Mouse (Mus musculus): ENCODE results near the gene Med24. TPM values are rescaled to one million over a fixed set of nuclear protein-coding genes. Genes with fewer than 3 reads are reported as not detected.

The Med24 gene
- polyA plus RNA-seq, 1 experiment from 2014 or later, result 96.5 TPM

DNA sequence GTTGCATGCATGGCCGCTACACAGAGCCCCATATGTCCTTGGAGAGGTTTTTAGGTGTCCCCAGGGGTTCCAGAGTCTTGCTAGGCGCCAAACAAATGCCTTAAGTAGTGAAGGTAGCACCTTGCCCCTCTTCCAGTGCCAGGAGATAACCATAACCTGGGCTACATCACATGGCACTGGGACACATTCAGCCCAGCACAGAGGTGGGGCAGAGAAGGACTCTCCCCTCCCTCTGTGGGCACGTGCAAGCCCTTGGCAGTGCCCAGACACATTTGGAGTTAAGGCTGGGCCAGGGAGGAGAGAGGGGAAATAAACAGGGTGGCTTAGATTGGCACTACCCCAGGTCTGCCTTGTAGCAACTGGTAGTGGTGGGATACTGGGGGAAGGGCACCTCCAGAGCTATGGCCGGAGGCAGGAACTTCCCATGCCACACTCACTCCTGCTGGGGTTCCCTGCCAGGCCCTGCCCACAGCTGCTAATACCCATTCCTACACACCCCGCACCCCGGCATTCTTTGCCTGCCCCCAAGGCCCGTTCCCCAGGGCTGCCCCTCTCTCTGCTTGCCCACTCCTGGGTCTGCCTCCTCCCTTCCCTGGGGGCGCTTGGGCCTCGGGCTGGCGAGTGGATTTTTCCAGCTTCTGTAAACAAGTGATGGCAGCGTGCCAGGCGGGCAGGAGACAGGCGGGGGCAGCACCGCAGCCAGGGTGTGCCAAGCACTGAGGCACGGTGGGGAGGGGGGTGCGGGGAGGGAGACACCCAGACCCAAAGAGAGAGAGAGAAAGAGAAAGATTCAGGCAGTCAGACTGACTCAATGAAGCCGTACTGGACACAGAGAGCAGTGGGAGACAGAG, 21.3 kb upstream of the Med24 start:
- peak; percentile 28; the same call in 1 of the 2 replicates for ATAC-seq (ENCODE audit: low FRiP score, low read depth)
- peak overlapping the region; percentile 43 for H3K4me2 ChIP-seq (replicated peaks)
- peak overlapping the region; percentile 94 for H3K27ac ChIP-seq (replicated peaks)
- H3K9me3 ChIP-seq, result no peaks in the 10 kb centered on the region
- H3K36me3 ChIP-seq, result peaks cover 9% of the 10 kb centered on the region; the same call in 1 of the 2 replicates
- H3K4me1 ChIP-seq, result peaks cover 88% of the 10 kb centered on the region
- 0 out of 2 replicates have a peak overlapping the region, but pooled peaks have one; percentile 3 for H3K4me3 ChIP-seq
- WGBS, result 32% methylated on average over 17 of the region's 17 CpGs
- peak overlapping the region; percentile 50 for H3K9ac ChIP-seq (replicated peaks)
- no peaks in the 10 kb centered on the region for H3K27me3 ChIP-seq

DNA sequence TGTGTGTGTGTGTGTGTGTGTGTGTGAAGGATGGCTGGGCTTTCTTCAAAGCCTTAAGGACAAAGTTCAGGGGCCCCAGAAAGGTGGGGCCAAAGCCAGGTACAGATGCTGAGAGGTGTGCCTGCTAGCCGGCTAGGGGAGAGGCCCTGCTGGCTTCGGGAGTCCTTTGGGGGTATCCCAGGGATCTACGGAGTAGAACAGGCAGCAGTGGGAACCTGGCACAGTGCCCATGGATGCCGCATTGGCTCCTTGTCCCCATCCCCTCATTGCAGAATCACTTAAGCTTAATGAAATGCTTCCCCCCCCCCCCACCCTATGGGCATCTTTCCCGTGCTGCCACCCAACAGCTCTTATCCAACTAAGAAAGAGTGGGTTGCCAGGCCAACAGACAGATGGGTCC, 20.5 kb upstream of the Med24 start:
- Histone ChIP-seq H3K4me3 (peak overlapping the region; percentile 15; the same call in 1 of the 2 replicates), H3K36me3 (0 out of 2 replicates have a peak, but pooled peaks cover 9% of the 10 kb centered on the region), H3K27me3 (no peaks in the 10 kb centered on the region), H3K27ac (replicated peaks) (peak overlapping the region; percentile 94), H3K4me2 (replicated peaks) (peak overlapping the region; percentile 43), H3K9ac (replicated peaks) (peak overlapping the region; percentile 56), H3K4me1 (peaks cover 94% of the 10 kb centered on the region), H3K9me3 (no peaks in the 10 kb centered on the region)
- ATAC-seq (ENCODE audit: low FRiP score, low read depth), result no peak
- 24% methylated on average over 5 of the region's 5 CpGs for WGBS

DNA sequence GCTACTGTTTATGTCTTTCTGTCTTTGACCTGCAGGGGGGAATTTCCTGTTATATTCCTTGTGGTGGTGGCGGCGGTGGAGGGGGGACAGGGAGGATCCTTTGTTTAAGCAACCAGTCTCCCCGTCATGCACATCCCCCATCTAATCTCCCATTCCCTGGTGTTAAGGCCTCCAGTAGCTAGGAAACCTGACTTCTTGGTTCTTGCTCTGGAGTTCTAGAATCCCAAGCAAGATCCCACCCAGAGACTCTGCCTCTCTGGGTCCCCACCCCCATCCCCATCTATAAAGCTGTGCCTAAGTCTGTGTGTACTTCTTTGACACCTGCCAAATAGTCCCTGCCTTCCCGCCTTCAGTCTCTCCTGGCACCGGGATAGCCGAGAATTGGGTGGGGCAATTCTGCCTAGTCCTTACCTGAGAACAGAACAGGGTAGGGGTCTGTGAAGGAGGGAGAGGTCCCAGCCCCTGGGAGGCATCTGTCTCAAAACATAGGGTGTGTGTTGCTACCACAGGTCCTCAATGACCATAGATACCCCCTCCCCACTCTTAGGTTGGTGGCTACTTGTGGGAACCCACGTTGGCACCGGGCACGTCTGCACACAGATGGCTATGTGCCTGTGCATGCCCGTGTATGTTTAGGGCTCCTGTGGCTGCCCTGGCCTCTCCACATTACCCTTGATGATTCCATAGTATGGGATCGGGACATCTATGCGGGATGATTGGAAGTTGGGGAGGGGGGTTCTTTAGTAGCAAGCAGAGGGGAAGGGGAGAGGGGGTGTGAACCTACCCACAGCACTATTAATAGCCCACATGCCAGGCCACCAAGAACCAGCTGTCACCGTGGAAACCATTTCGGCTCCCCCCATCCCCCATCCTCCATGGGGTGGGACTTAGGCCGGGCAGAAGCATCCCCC, 19.5 kb upstream of the Med24 start:
- ATAC-seq (ENCODE audit: low FRiP score, low read depth), result 0 out of 2 replicates have a peak, but pooled peaks have one; percentile 42
- Histone ChIP-seq H3K9me3 (no peaks in the 10 kb centered on the region), H3K9ac (replicated peaks) (peak overlapping the region; percentile 56), H3K27ac (replicated peaks) (peak overlapping the region; percentile 94), H3K4me1 (peaks cover 94% of the 10 kb centered on the region), H3K27me3 (no peaks in the 10 kb centered on the region), H3K4me3 (peak overlapping the region; percentile 15; the same call in 1 of the 2 replicates), H3K4me2 (replicated peaks) (peak overlapping the region; percentile 43), H3K36me3 (0 out of 2 replicates have a peak, but pooled peaks cover 6% of the 10 kb centered on the region)
- 18% methylated on average over 15 of the region's 15 CpGs for WGBS

DNA sequence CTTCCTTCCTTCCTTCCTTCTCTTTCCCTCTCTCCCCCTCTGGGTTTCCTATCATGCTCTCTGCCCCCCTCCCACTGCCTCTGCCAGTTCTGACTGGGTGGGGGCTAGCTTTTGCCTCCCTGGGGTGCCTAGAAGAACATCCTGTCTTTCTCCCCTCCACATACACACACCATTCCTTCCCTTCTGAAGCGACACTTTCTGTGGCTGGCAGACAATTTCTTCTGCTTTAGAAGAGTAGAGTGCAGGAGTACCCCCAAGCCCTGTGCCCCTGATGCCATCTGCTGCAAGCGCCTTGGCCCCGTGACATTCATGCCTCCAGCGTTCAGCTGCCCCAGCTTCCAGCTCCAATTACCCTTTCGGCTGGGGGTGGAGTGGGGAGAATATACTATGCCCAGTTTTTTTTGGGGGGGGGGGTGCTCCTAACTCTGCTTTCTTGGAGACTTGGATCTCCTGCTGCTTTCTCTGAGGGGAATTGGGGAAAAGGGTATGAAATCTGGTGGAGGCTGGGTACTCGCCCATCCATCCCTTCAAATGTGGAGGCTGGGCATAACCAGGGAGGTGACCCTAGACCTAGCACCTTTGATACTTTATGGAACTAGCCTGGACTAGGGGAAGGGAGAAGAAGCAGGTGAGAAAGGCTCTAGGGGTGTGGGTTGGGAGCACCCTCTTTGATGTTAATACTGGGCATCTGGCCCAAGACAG, 18.7 kb upstream of the Med24 start:
- H3K4me1 ChIP-seq, result peaks cover 99% of the 10 kb centered on the region
- peak overlapping the region; percentile 56 for H3K9ac ChIP-seq (replicated peaks)
- no peak for ATAC-seq (ENCODE audit: low FRiP score, low read depth)
- no peaks in the 10 kb centered on the region for H3K27me3 ChIP-seq
- peak overlapping the region; percentile 94 for H3K27ac ChIP-seq (replicated peaks)
- peak overlapping the region; percentile 43 for H3K4me2 ChIP-seq (replicated peaks)
- no peaks in the 10 kb centered on the region for H3K9me3 ChIP-seq
- H3K4me3 ChIP-seq, result peak overlapping the region; percentile 18
- WGBS, result 25% methylated on average over 6 of the region's 6 CpGs
- no peaks in the 10 kb centered on the region for H3K36me3 ChIP-seq

DNA sequence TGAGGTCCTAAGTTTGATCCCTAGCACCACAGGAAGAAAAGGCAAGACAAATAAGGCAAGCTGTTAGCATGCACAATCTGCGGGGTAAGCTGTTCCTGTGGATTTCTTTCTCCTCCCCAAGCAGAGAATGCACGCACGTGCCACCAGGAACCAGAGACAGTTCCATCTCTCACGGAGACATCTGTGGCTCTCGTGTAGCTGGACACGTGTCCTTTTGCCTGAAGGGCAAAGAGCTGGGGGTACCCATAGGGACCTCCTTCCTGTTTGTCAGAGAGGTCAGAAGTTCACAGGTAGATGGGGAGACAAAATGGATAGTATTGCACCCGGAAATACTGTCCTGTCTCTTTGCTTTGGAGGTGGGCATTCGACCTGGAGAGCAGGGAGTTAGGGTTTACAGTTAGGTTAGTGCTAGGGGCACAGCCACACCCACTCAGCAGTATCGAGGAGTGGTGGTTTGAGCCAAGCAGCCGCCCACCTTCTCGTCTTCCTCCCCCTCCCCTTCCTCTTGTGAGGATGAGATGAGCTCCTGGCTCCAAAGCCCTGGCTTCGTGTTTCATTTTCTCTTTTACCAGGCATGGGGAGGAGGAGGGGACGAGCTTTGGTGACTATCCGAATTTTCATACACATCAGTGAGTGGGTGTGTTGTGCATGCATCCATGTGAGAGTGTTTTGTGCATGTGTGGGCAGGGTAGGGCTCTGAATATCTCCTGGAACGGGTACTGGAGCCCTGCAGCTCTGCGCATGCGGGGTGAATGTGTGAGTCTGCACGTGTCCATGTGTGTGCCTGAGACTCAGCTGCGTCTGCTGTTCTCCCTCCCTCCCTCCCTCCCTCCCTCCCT, 17.8 kb upstream of the Med24 start:
- no peaks in the 10 kb centered on the region for H3K27me3 ChIP-seq
- peak overlapping the region; percentile 49; the same call in 1 of the 2 replicates for H3K9ac ChIP-seq (replicated peaks)
- WGBS, result 8% methylated on average over 19 of the region's 19 CpGs
- peaks cover 97% of the 10 kb centered on the region for H3K4me1 ChIP-seq
- ATAC-seq (ENCODE audit: low FRiP score, low read depth), result peak; percentile 52
- H3K27ac ChIP-seq (replicated peaks), result peak overlapping the region; percentile 94
- no peaks in the 10 kb centered on the region for H3K9me3 ChIP-seq
- no peaks in the 10 kb centered on the region for H3K36me3 ChIP-seq
- H3K4me2 ChIP-seq (replicated peaks), result peak overlapping the region; percentile 43
- H3K4me3 ChIP-seq, result peak overlapping the region; percentile 18; the same call in 1 of the 2 replicates

DNA sequence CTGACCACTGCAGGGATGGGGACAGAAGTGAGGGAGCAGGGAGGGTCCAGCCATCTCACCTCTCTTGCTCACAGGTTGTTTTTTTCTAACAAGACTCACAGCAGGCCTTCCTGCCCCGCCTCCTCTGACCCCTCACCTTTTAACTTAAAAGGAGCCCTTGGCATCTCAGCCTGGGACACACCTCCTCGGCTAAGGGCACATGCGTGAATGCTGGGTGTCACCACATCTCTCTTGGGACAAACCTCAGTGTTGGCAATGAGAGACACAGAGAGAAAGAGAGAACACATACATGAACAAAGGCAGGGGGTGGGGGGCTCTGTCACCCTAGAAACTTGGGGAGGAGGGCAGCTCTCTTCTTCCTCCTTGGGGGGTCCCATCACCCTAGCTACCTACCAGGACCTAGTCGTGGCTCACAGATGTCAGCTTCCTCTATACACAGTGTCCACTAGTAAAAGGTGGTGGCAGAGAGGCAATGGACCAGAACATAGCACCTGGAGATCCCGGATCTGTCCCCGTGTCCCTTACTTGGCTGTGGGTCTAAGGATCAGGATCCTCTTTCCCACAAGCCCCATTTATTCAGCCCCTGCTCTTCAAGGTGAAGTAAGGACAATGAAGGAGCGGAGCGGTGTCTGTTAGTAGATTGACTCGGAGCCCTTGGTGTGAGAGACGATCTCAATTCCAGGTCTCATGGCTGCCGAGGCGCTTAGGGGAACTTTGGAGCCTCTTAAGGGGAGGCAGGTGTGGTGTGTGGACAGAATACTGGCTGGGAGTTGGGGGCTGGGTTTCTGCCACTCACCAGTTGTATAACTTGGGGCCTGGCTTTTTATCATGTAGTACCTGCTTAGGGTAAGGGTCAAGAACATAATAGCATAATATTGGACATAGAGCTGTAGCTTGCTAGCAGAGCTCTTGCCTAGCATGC, 17.0 kb upstream of the Med24 start:
- Histone ChIP-seq H3K9ac (replicated peaks) (peak overlapping the region; percentile 49; the same call in 1 of the 2 replicates), H3K27ac (replicated peaks) (peak overlapping the region; percentile 94), H3K27me3 (no peaks in the 10 kb centered on the region), H3K36me3 (no peaks in the 10 kb centered on the region), H3K4me2 (replicated peaks) (peak overlapping the region; percentile 43), H3K4me1 (peaks cover 91% of the 10 kb centered on the region), H3K9me3 (no peaks in the 10 kb centered on the region), H3K4me3 (no peak overlapping the region)
- 53% methylated on average over 12 of the region's 12 CpGs for WGBS
- no peak for ATAC-seq (ENCODE audit: low FRiP score, low read depth)

DNA sequence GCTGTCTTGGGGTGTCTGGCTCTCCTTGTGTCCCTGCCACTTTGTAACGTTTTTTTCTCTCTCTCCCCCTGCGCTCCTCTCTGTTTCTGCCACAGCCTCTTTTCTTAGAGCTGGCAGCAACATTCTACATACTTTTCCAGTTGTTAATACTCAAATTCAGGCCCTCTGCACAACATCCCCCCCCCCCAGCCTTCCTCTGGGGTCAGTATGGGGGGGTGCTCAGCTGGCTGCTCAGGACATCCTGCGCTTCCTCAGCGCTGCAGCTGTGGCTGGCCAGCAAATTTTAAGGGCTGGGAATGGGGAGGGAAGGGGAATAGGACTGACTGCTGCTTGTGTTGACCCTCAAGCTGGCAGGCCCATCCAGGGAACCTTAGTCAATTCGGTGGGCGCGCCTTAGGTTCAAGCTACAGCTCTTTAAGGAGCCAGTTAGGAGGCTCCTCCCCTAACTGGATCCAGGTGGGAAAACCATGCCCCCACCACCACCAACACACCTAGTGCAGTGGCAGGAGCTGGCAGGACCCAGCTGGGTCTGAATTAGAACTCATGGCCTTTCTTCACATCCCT, 15.3 kb upstream of the Med24 start:
- H3K4me1 ChIP-seq, result peaks cover 91% of the 10 kb centered on the region
- H3K27ac ChIP-seq (replicated peaks), result peak overlapping the region; percentile 99
- H3K9me3 ChIP-seq, result no peaks in the 10 kb centered on the region
- ATAC-seq (ENCODE audit: low FRiP score, low read depth), result no peak
- no peaks in the 10 kb centered on the region for H3K27me3 ChIP-seq
- H3K4me3 ChIP-seq, result peak overlapping the region; percentile 83
- H3K36me3 ChIP-seq, result no peaks in the 10 kb centered on the region
- WGBS, result 45% methylated on average over 7 of the region's 7 CpGs
- peak overlapping the region; percentile 74 for H3K4me2 ChIP-seq (replicated peaks)
- H3K9ac ChIP-seq (replicated peaks), result peak overlapping the region; percentile 94

DNA sequence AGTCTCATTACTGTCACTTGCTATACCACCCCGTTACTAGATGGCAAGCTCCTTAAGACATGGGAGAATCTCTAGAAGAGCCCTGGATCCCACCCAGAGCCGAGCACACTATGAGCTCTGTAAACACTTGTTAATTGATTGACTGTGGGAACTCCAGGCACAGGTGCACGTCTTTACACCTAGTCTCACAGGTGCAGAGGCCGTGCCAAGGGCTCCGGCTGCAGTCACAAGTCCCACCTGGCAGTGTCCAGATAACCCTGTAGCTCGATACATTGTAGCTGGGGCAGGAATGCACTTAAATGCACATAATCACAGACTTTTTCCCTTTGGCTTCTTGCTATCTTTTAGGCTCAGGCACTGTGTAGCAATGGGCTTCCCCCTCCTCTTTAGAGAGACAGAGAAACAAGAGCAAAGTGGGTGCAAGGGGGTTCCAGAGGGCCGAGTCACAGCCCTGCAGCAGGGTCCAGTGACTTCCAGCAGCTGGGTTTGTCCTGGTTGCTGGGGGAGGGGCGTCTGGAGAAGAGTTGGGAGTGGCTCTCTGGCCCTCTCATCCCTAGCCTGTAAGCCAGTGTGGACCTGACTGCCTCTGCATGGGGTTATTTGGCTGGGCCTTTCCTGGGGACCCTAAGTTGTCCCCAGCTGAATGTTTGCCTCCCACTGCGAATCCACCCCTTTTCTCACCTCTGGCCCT, 14.6 kb upstream of the Med24 start:
- Histone ChIP-seq H3K9ac (replicated peaks) (peak overlapping the region; percentile 94), H3K4me3 (peak overlapping the region; percentile 83), H3K27ac (replicated peaks) (peak overlapping the region; percentile 99), H3K9me3 (no peaks in the 10 kb centered on the region), H3K4me1 (peaks cover 90% of the 10 kb centered on the region), H3K36me3 (no peaks in the 10 kb centered on the region), H3K27me3 (no peaks in the 10 kb centered on the region), H3K4me2 (replicated peaks) (peak overlapping the region; percentile 74)
- no peak for ATAC-seq (ENCODE audit: low FRiP score, low read depth)
- 2% methylated on average over 9 of the region's 9 CpGs for WGBS

DNA sequence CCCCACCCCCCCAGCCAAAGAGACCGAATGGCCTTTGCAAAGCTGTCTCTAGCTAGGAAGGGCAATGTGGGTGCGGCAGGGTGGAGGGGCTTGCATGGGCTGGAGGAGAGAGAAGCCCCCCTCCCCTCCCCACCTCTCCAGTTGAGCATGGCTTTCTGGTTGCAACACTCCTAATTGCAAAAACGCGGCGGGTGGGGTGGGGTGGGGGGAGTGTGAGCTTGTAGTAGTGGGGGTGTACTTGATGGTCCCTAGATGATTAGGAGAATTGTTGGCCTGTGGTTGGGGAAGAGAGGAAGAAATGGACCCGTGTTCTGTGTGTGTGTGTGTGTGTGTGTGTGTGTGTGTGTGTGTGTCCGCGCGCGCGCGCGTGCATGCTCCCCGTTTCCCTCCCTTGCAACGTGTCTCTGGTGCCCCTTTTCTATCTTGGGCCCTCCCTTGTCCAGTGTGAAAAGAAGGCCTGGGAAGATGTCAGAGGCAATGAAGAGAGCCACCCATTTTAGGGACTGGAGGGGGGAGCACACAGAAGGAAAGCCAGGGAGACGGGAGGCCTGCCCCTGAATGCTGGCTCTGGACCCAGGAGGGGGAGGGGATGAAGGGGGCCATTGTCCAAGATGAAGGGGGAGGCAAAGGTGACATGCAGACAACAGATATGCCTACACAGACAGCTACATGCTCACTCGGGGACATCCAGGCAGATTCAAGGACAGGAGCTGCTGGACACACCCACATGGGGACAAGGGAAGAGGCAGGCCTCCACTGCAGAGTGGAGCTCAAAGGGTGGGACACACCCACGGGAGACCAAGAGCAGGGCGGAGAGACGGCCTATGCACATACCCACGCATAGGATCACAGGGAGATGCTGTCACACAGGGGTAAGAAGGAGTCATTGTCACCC, 13.4 kb upstream of the Med24 start:
- Histone ChIP-seq H3K4me3 (peak overlapping the region; percentile 83), H3K27ac (replicated peaks) (peak overlapping the region; percentile 99), H3K36me3 (no peaks in the 10 kb centered on the region), H3K9ac (replicated peaks) (peak overlapping the region; percentile 94), H3K27me3 (no peaks in the 10 kb centered on the region), H3K4me1 (peaks cover 86% of the 10 kb centered on the region), H3K9me3 (no peaks in the 10 kb centered on the region), H3K4me2 (replicated peaks) (peak overlapping the region; percentile 74)
- ATAC-seq (ENCODE audit: low FRiP score, low read depth), result peak; percentile 16; the same call in 1 of the 2 replicates
- 2% methylated on average over 20 of the region's 21 CpGs for WGBS

All from midbrain, embryonic 12.5 days (tissue).